Mouse (Mus musculus): Measurements from ENCODE around the gene Arhgef18.

The Arhgef18 gene

DNA sequence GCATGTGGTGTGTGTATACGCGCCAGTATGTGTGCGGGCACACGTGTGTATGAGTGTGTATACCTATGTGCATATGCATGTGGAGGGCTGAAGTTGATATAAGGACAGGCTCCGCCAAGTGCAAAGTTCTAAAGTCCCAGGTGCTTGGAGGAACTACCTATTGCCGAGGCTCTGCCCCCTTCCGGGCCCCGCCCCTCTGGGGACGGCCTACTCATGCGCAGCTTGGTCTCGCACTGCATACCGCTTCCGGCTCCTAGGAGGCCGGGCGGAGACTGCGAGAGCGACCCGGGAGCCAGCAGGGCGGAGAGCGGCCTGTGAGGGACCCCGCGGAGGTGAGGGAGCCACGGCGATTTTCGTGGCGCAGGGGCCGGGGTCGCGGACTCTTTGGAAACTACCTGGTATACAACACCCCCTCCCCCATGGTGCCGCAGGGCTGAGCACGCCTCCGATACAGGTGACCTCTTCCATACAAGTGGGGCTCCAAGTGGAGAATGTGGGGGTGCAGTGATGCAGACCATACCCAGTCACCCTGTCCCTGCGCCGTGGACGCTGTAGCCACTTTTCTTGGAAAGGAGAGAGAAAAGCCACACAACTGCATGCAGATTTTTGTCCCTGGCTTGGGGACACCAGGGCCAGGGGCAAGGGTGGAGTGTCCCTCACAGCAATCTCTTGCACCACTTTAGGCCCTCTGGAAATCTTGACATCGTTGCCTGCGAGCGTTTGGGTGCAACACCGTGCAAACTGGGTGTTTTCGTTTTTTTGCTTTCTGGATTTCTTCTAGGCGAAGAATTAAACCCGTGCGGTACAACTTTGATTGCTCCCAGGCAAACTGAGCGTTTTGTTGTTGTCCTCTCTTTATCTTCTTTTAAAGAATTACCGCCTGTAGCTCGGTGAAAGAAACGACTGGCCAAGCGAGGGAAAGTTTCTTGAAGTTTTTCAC lies at the start of gene Arhgef18:
Gene Arhgef18 (plus strand): TSS at position 236 of the 940 bp plus-strand sequence.
- DNase-seq (ENCODE audit: low spot score) = peak; percentile 91

DNA sequence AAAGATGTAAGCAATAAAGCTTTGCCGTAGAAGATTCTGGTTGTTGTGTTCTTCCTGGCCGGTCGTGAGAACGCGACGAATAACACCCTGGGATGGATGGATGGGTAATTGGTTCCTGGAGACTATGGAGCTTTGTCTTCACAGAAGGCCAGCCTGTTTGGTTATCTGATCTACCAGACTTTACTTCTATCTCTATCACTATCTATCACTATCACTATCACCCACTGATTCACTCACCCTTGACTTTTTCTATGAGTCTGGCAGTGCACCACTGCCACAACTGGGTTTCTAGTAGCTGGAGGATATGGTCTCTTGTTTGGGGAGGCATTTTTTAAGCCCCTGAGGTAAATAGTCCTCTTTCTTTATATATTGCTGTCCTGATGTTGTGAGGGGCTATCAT lies 47.5 kb upstream of the Arhgef18 start:
- DNase-seq (ENCODE audit: low spot score) = no peak

DNA sequence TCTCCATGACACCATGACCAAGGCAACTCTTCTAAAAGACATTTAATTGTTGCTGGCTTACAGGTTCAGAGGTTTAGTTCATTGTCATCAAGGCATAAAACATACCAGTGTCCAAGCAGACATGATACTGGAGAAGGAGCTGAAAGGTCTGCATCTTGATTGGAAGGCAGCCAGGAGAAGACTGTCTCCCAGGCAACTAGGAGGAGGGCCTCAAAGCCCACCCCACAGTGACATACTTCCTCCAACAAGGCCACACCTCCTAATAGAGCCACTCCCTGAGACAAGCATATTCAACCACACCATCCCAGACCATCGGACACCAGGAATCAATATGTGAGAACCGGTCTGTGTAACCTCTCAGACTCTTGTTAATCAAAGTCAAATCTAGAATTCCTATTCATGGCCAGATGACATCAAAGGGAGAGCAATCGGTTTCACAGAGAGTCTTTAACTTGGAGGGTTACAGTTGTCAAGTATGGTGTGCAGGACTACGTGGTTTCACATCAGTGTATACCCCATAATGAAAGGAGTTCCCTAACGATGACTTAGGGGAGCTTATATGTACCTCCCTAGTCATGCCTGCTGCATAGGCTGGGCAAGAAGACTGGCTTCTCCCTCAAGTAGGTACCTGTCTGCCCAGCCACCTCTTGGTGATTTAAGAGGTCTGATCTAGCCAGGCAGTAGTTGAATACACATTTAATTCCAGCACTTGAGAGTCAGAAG lies 46.0 kb upstream of the Arhgef18 start:
- no peak for DNase-seq (ENCODE audit: low spot score)

DNA sequence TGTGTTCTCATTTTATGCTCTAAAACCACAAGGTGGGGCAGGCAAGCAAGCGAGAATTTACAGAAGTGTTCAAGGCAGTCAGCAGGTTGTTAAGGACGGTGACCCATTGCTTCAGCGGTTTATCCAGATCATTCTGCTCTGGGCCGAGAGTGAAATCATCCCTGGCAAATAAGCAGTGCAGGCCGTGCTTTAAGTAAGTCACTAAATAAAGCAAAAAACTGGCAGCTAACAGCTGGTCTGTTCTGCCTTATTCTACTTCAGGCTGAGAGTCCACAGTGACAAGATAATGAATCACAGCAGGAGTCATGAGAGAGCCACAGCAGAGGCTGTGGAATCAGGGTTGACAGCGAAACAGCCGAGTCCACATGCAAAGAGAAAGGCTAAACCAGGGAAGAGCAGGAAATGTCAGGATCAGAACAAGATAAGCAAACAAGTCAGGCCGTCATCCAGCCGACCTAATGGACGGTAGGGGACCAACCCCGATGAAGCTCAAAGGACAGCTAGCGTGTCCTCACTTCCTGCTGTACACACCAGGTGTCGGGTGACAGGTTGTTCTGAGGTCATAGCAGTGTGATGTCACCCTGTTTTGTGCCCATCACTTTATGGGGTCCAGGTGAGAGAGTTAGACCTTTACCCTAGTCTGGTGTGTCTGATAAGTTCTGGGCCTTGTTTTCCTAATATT lies 44.5 kb upstream of the Arhgef18 start:
- DNase-seq (ENCODE audit: low spot score) = peak; percentile 4

DNA sequence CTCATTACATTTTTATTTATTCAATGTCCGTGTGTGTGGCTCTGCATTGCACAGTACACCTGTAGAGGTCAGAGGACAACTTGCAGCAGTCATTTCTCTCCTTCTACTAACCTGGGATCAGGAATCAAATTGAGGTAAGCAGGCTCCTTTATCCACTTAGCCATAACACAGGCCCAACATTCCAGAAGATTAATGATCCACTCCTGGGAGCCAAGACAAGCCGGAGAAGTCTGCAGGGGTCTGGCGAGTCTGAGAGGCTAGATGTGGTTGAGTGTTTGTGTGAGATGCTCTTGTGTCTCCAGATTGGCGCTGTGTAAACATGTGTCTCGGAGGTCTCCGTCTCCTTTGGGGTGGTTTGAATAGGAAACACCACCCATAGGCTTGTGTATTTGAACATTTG lies 42.1 kb upstream of the Arhgef18 start:
- DNase-seq (ENCODE audit: low spot score) = no peak

DNA sequence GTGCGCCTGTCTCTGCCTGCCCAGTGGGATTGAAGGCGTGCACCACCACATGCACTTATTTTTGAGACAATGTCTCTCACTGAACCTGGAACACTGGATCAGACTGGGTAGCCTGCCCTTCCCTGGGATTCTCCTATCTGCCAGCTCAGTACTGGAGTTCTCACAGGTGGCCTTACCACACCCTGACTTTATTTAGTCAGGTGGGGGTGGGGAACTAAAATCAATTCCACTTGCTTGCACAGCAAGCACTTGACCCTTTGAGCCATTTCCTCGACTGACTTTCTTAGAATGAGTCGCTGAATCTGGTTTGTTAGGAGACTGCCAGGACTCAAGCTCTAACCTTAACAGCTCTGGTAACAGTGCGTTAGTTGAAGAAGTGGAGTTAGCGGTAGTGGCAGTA lies 40.1 kb upstream of the Arhgef18 start:
- DNase-seq (ENCODE audit: low spot score) = no peak

DNA sequence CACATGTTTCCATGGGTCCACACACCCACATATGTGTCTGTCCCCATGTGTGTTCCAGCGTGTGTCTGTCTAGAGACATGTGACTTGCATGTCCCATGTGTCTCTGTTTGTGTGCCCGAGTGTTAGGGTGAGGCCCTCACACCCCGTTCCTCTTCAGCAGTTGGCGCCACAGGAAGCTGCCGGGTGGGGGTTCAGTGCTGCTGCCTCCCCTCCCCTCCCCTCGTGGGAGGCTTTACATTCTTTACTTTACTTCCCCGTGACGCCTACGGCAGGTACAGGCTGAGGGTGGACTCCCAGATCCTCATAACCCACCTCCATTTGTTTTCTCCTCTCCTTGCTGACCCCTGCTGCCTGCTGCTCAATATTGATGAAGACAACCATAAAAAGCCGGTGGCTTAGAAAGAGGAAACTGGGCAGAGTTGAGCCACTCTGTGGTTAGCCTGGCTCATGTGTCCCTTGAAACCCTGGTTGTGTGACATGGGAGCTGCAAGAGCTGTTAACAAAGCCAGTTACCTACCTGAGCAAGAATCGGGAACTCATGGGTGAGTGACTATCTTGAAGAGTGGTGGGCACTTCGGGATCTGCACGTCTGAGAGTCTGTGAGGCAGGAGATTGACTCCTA lies 39.5 kb upstream of the Arhgef18 start, which contains the start of gene A430078G23Rik:
Gene A430078G23Rik (plus strand): TSS at position 227 of the 622 bp plus-strand sequence.
- no peak for DNase-seq (ENCODE audit: low spot score)

DNA sequence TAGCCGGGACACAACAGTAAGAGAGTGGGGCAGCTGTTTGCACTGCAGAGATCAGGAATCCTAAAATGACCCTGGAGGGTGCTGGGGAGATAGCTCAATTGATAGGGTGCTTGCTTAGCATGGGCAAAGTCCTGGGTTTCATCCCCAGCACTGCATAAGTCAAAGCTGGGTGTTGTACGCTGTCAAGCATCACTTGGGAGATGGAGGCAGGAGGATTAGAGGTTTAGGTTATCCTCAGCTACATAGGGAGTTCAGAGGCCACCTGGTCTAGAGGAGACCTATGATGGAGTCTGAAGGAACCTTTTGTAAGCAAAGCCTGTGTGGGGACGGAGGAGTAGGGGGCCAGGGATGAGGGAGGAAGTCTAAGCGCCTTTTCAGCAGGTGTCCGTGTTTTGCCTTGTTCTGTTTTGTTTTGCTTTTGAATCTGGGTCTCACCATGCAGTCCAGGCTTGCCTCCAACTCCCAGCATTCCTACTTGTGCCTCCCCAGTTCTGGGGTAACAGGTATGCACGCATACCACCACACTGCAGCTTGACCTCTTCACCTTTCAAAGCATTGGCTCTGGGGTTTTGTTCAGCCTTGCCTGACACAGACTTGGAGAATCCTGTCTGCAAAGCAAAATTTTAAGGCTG lies 38.9 kb upstream of the Arhgef18 start:
- no peak for DNase-seq (ENCODE audit: low spot score)

DNA sequence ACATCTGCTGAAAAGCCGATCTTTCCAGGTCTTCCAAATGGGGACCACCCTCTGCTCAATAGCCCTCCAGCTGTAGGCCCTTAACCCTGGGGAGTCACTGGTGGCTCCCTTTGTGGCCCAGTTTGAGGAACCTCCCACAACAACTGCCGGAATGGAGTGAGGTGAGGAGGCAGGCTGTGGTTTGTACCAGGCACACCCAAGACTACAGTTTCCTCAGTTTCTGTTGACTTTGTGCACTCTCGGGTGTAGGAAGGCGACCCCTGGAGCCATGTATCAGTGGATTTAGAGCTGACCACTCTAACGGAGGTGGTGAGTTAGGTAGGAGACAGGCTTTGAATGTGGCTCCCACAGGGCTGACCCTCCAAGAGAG lies 38.4 kb upstream of the Arhgef18 start:
- no peak for DNase-seq (ENCODE audit: low spot score)

DNA sequence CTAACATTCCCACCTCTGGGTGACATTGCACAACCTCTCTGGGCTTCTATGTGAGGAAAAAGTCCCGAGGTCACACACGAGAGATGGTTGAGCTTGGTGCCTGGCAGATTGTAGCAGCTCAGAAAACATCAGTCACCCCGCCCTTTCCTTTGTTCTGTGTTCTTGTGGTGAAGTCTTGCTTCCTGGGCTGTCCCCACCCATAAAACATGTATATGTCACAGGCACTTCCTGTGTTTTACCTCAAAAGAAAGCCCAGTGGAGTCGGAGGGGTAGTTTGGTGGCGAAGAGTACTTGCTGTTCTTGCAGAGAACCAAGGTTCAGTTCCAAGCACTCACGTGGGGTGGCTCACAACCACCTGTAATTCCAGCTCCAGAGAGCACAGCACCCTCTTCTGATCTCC lies 37.2 kb upstream of the Arhgef18 start:
- no peak for DNase-seq (ENCODE audit: low spot score)

DNA sequence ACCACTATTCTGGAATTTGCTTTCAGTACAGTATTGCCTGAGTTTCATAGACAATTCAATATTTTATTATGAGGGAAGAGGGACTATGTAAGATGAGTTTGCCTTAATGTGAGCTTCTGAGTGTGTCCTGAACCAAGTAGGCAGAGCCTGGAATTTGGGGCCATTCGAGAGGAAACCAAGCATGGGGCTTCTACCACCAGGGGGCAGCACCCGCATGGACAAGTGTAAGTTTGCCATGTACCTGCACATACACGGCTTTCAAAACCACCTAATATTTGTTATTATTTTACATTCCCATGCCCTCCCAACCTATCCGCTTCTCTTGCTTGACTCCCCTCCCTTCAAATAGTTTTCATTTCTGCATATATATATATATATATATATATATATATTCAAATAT lies 34.7 kb upstream of the Arhgef18 start:
- peak; percentile 86 for DNase-seq (ENCODE audit: low spot score)

DNA sequence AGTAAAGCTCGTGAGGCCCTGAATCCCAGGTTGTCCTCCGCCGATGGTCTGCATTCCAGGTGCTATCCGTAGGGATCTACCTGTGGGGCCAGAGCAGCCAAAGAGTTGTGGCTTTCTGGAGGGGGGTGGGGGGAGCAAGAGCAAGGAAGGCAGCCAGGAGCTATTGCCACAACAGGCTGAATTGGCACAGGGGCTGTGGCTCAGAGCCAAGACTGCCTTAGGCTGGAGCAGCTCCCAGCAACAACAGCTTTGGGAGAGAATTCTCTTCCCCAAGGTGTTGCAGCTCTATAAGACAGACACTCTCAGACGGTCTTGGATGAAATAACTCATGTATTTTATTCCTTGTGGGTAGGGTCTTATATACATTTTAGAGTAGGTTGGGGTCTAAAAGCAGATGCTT lies 25.7 kb upstream of the Arhgef18 start:
- no peak for DNase-seq (ENCODE audit: low spot score)

DNA sequence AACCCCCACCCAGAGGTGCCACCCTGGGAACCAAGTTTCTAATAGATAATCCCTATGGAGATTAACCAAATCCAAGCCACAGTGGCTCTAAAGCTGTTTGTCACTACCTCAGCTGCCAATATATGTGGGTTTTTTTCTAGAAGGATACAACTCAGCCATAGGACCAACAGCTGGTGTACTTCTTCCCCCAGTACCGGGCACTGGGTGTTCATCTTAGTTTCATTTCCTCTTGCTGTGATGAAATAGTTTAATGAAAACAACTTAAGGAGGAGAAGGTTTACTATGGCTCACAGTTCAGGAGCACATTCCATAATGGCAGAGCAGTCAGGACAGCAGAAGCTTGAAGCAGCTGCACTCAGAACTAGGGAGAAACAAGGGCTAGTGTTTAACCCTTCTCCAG lies 24.7 kb upstream of the Arhgef18 start:
- no peak for DNase-seq (ENCODE audit: low spot score)

DNA sequence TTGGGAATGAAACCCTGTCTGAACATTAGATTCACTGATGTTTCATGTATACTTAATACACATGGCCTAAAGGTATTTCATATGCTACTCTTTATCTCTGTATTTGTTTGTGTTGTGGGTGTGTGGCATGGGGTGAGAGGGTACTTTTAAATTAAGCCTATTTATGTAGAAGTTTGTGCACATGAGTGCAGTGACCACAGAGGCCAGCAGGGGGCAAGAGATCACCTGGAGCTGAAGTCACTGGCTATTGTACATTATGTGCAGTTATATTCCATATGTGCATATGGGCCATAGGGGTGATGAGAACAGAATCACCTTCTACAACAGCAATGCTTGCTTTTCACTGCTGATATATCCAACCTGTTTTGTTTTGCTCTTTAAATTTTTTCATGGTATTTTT lies 17.1 kb upstream of the Arhgef18 start:
- no peak for DNase-seq (ENCODE audit: low spot score)

DNA sequence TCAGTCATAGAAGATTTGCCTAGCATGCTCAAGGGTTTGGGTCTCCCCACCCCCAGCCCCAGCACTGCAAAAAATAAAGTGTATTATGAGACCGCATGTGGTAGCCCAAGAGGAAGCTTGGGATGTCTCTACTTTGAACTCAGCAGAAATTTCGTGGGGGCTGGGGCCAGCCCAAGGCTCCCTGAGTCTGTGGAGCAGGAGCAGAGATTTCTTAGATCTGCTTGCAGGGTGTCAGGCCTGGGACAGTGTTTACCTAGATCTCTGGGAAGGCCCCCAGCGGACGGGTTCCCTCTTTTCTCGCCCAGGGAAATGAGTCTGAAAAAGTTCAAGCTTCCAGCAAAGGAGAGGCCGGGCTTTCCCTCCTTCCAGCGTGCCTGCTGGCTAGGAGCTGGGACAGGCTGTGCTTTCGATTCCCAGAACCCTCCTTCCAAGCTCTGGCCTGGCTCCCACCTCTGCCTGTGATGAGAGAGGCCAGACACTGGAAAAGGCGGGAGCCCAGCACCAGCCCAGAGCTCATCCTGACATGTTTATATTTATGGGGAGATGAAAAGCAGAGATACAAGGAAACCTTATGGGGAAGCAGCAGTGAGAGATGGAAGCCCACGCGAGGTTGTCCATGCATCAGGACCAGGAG lies 16.0 kb upstream of the Arhgef18 start:
- no peak for DNase-seq (ENCODE audit: low spot score)

DNA sequence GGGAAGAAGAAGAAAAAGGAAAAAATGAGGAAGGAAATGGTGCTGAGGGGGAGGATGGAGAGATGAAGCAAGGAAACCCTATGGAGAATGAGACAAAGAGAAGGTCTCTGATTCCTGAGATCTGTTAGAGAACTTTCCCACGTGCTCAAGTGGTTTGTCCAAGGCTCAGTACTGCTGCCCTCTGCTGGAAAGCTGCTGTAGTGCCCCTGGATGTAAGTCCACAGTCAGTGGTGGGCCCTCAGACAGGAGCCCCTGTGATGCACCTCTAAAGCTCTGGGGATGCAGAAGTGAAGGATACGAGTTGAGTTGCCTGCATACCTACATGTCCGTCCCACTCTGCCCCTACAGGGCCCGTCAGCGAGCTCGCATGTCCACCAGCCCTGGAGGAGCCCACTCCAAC lies 5.5 kb upstream of the Arhgef18 start:
- peak; percentile 84 for DNase-seq (ENCODE audit: low spot score)

DNA sequence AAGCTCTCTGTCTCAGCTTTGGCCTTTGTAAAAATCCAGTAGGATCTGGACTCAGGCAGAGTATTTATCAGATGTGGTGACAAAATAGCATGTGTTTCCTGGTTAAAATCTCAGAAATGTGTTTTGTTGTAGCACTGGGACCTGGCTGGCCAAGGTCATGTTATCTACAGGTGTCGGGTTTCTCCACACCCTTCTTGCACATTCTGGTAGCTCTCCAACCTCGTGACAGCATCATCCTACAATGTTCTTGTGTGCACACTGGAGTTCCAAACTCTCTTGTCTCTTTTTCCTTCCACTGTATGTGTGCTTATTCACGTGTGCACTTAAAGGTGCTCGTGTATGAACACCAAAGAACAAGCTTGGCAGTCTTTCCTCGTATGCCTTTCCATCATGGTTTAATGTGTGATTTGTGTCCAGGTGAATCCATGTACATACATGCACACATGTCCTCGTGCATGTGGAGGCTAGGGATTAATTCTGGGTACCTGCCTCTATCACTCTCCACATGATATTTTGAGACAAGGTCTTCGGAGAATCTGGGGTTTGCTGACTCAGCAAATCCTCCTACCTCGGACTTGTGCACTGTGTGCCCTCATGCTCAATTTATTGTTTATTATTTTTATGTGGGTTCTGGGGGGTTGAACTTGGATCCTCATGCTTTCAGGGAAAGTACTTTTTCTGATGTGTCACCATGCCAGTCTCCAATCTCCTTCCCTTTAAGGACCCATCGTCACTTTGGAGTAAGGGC lies 4.0 kb upstream of the Arhgef18 start:
- no peak for DNase-seq (ENCODE audit: low spot score)

DNA sequence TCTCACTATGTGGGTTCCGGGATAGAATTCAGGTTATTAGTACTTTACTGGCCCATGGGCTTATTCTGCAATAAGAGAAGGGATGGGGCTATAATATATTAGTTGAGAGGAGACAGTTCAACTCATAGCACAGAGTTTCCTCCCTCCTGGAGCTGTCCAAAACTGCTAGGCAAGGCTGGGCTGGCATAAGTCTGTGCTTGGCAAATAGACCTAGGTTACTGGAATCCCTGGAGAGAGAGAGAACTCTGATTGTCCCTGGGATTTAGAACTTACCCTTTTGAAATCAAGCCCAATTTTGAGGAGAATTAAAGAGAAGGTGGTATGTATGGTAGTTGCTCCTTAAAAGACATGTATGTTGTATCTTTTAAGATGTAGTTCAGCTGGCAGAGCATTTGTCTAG lies 3.3 kb upstream of the Arhgef18 start:
- DNase-seq (ENCODE audit: low spot score) = no peak

DNA sequence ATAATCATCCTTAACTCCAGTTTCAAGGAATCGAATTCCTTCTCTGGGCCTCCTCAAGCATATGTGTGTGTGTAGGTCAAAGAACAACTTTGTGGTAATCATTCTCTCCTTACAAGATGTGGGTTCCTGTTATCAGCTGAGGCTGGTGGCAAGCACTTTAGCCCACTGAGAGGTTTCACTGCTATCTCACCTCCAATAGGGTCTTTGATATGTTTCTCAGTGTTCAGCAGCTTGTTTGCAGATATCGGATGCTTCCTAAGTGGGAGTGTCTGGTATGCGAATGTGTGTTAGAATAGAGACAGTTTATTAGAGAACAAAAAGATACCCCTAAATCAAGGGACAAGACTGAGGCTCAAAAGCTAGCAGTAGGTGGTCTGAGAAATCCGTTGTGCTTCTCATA lies 513 bp upstream of the Arhgef18 start:
- DNase-seq (ENCODE audit: low spot score) = no peak

DNA sequence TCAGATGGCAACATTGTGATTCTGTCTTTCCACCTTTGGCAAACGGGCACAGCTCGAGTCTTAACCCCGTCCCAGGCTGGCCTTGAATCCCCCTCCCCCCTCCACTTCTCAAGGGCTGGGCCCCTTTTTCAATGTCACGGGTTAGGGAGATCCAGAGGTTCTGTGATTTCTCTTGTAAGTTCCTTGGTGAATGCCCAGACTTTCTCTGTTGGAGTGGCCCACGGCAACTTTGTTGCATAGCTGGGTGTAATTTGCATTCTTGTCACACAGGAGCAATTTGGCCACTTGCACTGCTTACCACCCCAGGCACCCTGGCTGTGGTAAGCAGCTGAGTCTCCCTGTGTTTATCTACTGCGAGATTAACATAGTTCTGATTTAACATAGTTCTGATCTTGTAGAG lies 1.8 kb downstream of the Arhgef18 start:
- peak; percentile 17 for DNase-seq (ENCODE audit: low spot score)

DNA sequence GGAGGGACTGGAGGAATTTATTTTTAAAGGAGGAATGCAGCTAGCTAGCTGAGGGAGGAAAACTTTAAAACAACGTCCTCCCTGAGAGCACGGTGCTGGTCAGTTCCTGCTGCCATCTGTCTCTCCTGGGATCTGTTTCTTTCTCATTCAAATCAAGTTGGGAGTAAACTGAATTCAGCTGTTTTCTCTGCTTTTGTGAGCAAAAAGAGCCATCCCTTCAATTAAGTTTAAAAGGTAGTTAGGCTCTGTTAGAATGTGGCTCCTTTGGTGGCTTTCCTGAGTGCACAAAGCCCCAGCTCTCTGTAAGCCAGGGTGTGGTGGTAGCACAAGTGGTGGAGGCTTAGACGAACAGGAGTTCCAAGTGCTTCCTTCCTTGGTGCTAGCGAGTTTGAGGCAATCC lies 2.4 kb downstream of the Arhgef18 start:
- peak; percentile 8 for DNase-seq (ENCODE audit: low spot score)

Data from embryo, embryonic 10.5 days (tissue).